In the genomic region with DNA sequence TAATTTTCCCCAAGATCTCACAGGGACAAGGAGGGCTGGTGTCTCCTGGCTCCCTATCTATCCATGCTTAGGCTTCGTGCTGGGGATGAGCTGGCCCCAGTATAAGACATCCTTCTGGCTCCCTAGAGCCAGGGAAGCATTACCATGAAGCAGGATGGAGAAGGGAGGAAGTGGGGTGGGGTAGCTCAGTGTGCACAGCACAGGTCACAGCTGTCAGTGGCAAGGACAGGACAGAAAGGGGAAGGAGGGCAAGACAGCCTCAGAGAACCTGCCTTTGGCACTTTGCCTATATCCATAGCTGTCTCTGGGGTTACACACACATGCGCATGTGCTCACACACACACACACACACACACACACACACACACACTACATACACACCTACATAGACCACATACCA, we compare ENCODE assay signal across 15 mouse cellular contexts. TPM values are rescaled to one million over a fixed set of nuclear protein-coding genes. Genes with fewer than 3 reads are reported as not detected.
DNase-seq lines count a peak whose midpoint lies in the region; ATAC-seq and TF ChIP-seq lines count a peak whose summit lies in the region.
"Had no signal": no experiment of that assay in that cellular context is flagged by ENCODE, and none has a peak within 500 bp of the region (broad histone marks: within the 10 kb centered on the region; RNA-seq: fewer than 3 reads in every experiment).

No protein-coding gene starts in this region.

- no peaks in the 10 kb centered on the region for H3K36me3 ChIP-seq in MEL (ENCODE audit: control insufficient read depth in 1 of 2, insufficient read depth in 2 of 2, low read length in 2 of 2)
- H3K36me3 ChIP-seq: lung, embryonic 15.5 days had no signal

- H3K9me3 ChIP-seq in MEL (replicated peaks; ENCODE audit: insufficient read depth, low read length), result no peaks in the 10 kb centered on the region
- H3K9me3 ChIP-seq: lung, embryonic 15.5 days had no signal

- intact Hi-C loops in heart, postnatal 25 days (cut with DNase I), result no loop called here
- intact Hi-C loops in left cerebral cortex, postnatal 4 days (cut with DNase I), result no loop called here

- H3K4me1 ChIP-seq in MEL (ENCODE audit: control insufficient read depth in 1 of 2, insufficient read depth in 2 of 2, low read length in 2 of 2), result no peaks in the 10 kb centered on the region

- no peaks in the 10 kb centered on the region for H3K27me3 ChIP-seq in MEL (ENCODE audit: control insufficient read depth in 1 of 2, insufficient read depth in 2 of 2, low read length in 2 of 2)
- H3K27me3 ChIP-seq: lung, embryonic 15.5 days had no signal

- no peak overlapping the region for H3K4me3 ChIP-seq in MEL (ENCODE audit: control insufficient read depth in 1 of 2, insufficient read depth in 1 of 2, low read depth in 2 of 2, low read length in 2 of 2)
- H3K4me3 ChIP-seq: heart, adult 2 months; lung, embryonic 15.5 days had no signal

- no peak overlapping the region for H3K9ac ChIP-seq in MEL (ENCODE audit: control insufficient read depth, low read depth, low read length, poor library complexity, severe bottlenecking)
- H3K9ac ChIP-seq: hindbrain, embryonic 14.5 days; lung, embryonic 15.5 days had no signal

- no peaks in the 10 kb centered on the region for H3K79me2 ChIP-seq in MEL (ENCODE audit: control insufficient read depth, insufficient read depth, low read length, poor library complexity)

- TF ChIP-seq EP300 in MEL (IDR thresholded peaks at IDR 0.05; ENCODE audit: low read depth in 1 of 2, low read length in 2 of 2), result no peak

- no peak for TF ChIP-seq POLR2A in MEL (IDR thresholded peaks at IDR 0.05; ENCODE audit: control insufficient read depth in 1 of 2, insufficient read depth in 1 of 2, low read depth in 1 of 2, low read length in 2 of 2, poor library complexity in 1 of 2)

- peak; percentile 50 for ATAC-seq in megakaryocyte, adult 5-6 weeks (ENCODE audit: poor library complexity, severe bottlenecking)

- peak; percentile 91 for DNase-seq in heart, adult 11 months
- no peak for DNase-seq in heart, postnatal 25 days (ENCODE audit: low spot score)
- DNase-seq in MEL (ENCODE audit: low read depth, low spot score), result peak; percentile 20
- peak; percentile 37 for DNase-seq in thymus, postnatal 0 days (ENCODE audit: low spot score)
- DNase-seq in kidney, adult 18-20 months, result no peak
- no peak for DNase-seq in frontal cortex, postnatal 25 days (ENCODE audit: low spot score in 2 of 2)
- no peak for DNase-seq in left cerebral cortex, postnatal 4 days
- DNase-seq: cerebellum, adult 18-20 months; kidney, adult 9 months had no signal

- no peak overlapping the region for H3K27ac ChIP-seq in MEL (ENCODE audit: control insufficient read depth, low read depth, low read length)
- H3K27ac ChIP-seq: heart, adult 2 months; hindbrain, embryonic 14.5 days; lung, embryonic 15.5 days had no signal

- TF ChIP-seq CTCF in MEL (IDR thresholded peaks at IDR 0.05 in 2 of 3, conservative IDR thresholded peaks at IDR 0.05 in 1 of 3; ENCODE audit: control insufficient read depth in 1 of 3, insufficient read depth in 1 of 3, low read depth in 2 of 3, low read length in 3 of 3, poor library complexity in 1 of 3, severe bottlenecking in 1 of 3), result no peak

- no peak for TF ChIP-seq RAD21 in MEL (IDR thresholded peaks at IDR 0.05; ENCODE audit: low read depth, low read length)

TF ChIP-seq in MEL, 35 proteins besides CTCF, POLR2A, EP300 and RAD21:
- TF ChIP-seq USF2 (IDR thresholded peaks at IDR 0.05; ENCODE audit: borderline replicate concordance in 1 of 2, insufficient read depth in 1 of 2, low read depth in 1 of 2, low read length in 2 of 2), result no peak
- no peak for TF ChIP-seq MYC (IDR thresholded peaks at IDR 0.05; ENCODE audit: low read depth, low read length)
- no peak for TF ChIP-seq MYB (IDR thresholded peaks at IDR 0.05; ENCODE audit: low read depth, low read length)
- no peak for TF ChIP-seq NRF1 (IDR thresholded peaks at IDR 0.05; ENCODE audit: insufficient read depth, low read depth, low read length, poor library complexity, severe bottlenecking)
- TF ChIP-seq MAX (IDR thresholded peaks at IDR 0.05; ENCODE audit: low read length), result no peak
- no peak for TF ChIP-seq CHD2 (IDR thresholded peaks at IDR 0.05; ENCODE audit: low read length)
- TF ChIP-seq E2F4 (IDR thresholded peaks at IDR 0.05; ENCODE audit: borderline replicate concordance, low read depth, low read length), result no peak
- TF ChIP-seq UBTF (IDR thresholded peaks at IDR 0.05; ENCODE audit: borderline replicate concordance, insufficient read depth, low read depth, low read length), result no peak
- TF ChIP-seq JUND (IDR thresholded peaks at IDR 0.05; ENCODE audit: low read depth, low read length), result no peak
- TF ChIP-seq CHD1 (IDR thresholded peaks at IDR 0.05; ENCODE audit: low read depth, low read length), result no peak
- no peak for TF ChIP-seq SIN3A (IDR thresholded peaks at IDR 0.05; ENCODE audit: low read length)
- TF ChIP-seq MAZ (IDR thresholded peaks at IDR 0.05; ENCODE audit: low read depth, low read length), result no peak
- TF ChIP-seq MAFK (IDR thresholded peaks at IDR 0.05; ENCODE audit: borderline replicate concordance, low read depth, low read length), result no peak

RNA-seq across cellular contexts. Expression of gene Gm17455, which starts 11.2 kb away (rescaled TPM):
- not detected for total RNA-seq in heart, postnatal 25 days (2021)
- total RNA-seq in MEL (2012; rRNA removed), result not detected in 2 replicates
- polyA plus RNA-seq in MEL (2012; ENCODE audit: insufficient read depth in 1 of 2, insufficient read length in 2 of 2, low read depth in 1 of 2, low replicate concordance in 2 of 2, missing spikeins in 1 of 2), result not detected
- total RNA-seq in megakaryocyte, adult 5-6 weeks (2015), result 0.91 and 1.0 TPM in 2 replicates
- total RNA-seq in megakaryocyte, adult 5-6 weeks (2017), result 0.20 TPM in 1 of 2 replicates, not detected in the other
- 0.31 and 0.52 TPM in 2 replicates for polyA plus RNA-seq in thymus, postnatal 0 days (2015; fragmentation: Nextera tagmentation; extraction: Ambion mirVana)
- 1 to 10 TPM; 1.2 to 2.1 TPM for total RNA-seq in left cerebral cortex, postnatal 4 days (2021)
- total RNA-seq: gastrocnemius, adult 18-20 months; heart, adult 2 months; left cerebral cortex, adult 18-20 months had no signal

RNA-seq across cellular contexts. Expression of gene Vsir, which starts 41.7 kb away (rescaled TPM):
- total RNA-seq in heart, postnatal 25 days (2021), result 10 to 100 TPM; 20.2 to 23.5 TPM
- total RNA-seq in MEL (2012; rRNA removed), result 4.9 and 11.2 TPM in 2 replicates
- polyA plus RNA-seq in MEL (2012; ENCODE audit: insufficient read depth in 1 of 2, insufficient read length in 2 of 2, low read depth in 1 of 2, low replicate concordance in 2 of 2, missing spikeins in 1 of 2), result 10 to 100 TPM in 1 of 2 experiments, not detected in 1; 10.6 TPM
- total RNA-seq in megakaryocyte, adult 5-6 weeks (2015), result 267 and 312 TPM in 2 replicates
- total RNA-seq in megakaryocyte, adult 5-6 weeks (2017), result 783 and 809 TPM in 2 replicates
- 14.0 and 15.2 TPM in 2 replicates for polyA plus RNA-seq in thymus, postnatal 0 days (2015; fragmentation: Nextera tagmentation; extraction: Ambion mirVana)
- total RNA-seq in left cerebral cortex, postnatal 4 days (2021), result 1 to 10 TPM; 5.8 to 6.4 TPM

Comparison
In these comparisons a context has a peak if more than half of its experiments do, and no peak if none do; other contexts are left out.
1. DNase-seq: peak in heart, adult 11 months (single experiment), MEL (single experiment) and thymus, postnatal 0 days (single experiment); none in heart, postnatal 25 days (single experiment), kidney, adult 18-20 months (single experiment), frontal cortex, postnatal 25 days (0 of 2) and left cerebral cortex, postnatal 4 days (single experiment).
2. RNA of gene Vsir, which starts 41.7 kb away (total RNA-seq): 267 to 809 TPM in megakaryocyte, adult 5-6 weeks; 20.2 to 23.5 TPM in heart, postnatal 25 days, 4.9 to 11.2 TPM in MEL and 5.8 to 6.4 TPM in left cerebral cortex, postnatal 4 days; every median in the first group is over 10 times any median in the second.